In genomic region chr5:105199149-105199548, GRCm38 (mm10) we compare ENCODE assay signal across 17 mouse cellular contexts. TPM values are rescaled to one million over a fixed set of nuclear protein-coding genes. Genes with fewer than 3 reads are reported as not detected.
"Had no signal": no experiment of that assay in that cellular context is flagged by ENCODE, and none has a peak within 500 bp of the region (broad histone marks: within the 10 kb centered on the region; RNA-seq: fewer than 3 reads in every experiment).

No protein-coding gene starts in this region.

RNA-seq across cellular contexts. Expression of gene Gbp10, which starts 40.2 kb away (rescaled TPM):
- total RNA-seq: left cerebral cortex, adult 2 months; left cerebral cortex, postnatal 10 days; left cerebral cortex, postnatal 14 days; left cerebral cortex, postnatal 25 days; left cerebral cortex, postnatal 36 days; left cerebral cortex, postnatal 4 days; megakaryocyte, adult 5-6 weeks; megakaryocyte-erythroid progenitor cell, adult 5-6 weeks; monocyte, adult 5-6 weeks had no signal
- polyA plus RNA-seq: limb, embryonic 10.5 days; limb, embryonic 11.5 days; limb, embryonic 12.5 days; limb, embryonic 13.5 days; limb, embryonic 15.5 days; liver, embryonic 11.5 days; lung, embryonic 14.5 days; lung, postnatal 0 days had no signal

RNA-seq across cellular contexts. Expression of gene Gbp8, which starts 59.8 kb away (rescaled TPM):
- total RNA-seq: left cerebral cortex, adult 2 months; left cerebral cortex, postnatal 25 days had no signal
- polyA plus RNA-seq: limb, embryonic 10.5 days; limb, embryonic 11.5 days; limb, embryonic 12.5 days had no signal
